Mouse (Mus musculus) G1E-ER4 (cell line): Measurements from ENCODE around the gene Gm20696. TPM values are rescaled to one million over a fixed set of nuclear protein-coding genes. Genes with fewer than 3 reads are reported as not detected.

Experiments
- GATA1 ChIP-seq: IDR thresholded peaks from one replicate; pipeline ENCODE4 v1.8.0; 2012; ENCODE audit warnings: low read length, inconsistent platforms
- polyA plus RNA-seq: library from polyadenylated mRNA; stranded (reverse); fragments of >175 nt; gene quantifications from 2 replicates; pipeline ENCODE4 v1.2.3, GENCODE M21; 2012

The Gm20696 gene
- polyA plus RNA-seq, 1 experiment, result not detected

DNA sequence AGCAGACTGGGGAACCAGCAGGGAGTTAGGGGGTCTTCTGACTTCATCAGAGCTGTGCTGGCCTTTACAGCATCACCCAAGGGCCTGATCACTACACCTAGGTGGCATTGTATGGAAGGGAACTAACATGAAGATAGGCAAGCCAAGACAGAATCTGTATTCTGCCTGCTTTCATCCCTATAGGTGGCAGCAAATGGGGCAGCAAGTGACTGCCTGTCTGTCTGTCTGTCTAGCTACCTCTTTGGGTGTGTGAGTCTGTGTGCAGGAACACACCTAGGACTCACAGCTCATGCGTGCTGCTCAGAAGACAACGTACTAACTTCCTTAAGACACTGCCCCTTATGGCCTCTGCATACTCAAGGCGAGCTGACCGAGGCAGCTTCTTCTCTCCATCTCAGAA lies 291.2 kb downstream of the Gm20696 start:
- no peak for TF ChIP-seq GATA1

DNA sequence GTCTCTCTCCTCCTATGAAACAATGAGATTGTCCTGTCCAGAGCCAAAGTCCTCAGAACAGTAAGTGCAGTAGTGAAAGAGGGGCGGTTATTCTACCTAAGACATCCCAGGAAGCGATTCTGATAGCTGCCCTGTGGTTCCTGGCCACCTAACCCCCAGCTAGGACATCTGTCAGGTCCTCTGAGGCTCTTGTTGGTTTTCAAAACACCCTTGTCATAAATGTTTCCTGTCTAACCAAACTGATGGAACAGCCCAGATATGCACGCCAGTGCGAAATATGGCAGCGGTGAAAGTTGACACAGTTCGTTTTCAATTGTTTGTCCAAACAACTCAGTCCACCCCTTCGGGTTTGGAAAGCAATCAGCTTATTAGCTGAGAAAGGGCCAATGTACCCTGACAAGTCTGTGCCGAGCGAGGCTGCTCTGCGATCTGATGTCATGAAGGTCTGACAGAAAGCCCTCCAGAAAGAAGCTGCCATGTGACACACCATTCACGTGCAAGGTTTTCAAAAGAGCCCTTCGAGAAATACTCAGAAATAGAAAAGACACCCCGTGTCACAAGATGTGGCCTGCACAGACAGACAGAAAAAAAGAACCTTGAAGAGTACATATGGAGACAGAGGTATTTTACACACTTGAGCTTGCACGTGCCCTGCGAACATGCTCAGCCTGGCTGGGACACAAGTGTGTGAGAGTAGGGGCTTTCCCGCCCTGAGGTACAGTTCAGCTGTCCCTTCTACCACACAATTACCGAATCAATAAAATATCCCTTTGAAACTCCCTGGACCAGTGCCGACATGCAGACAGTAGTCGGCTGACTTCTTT lies 291.9 kb downstream of the Gm20696 start:
- TF ChIP-seq GATA1, result no peak

DNA sequence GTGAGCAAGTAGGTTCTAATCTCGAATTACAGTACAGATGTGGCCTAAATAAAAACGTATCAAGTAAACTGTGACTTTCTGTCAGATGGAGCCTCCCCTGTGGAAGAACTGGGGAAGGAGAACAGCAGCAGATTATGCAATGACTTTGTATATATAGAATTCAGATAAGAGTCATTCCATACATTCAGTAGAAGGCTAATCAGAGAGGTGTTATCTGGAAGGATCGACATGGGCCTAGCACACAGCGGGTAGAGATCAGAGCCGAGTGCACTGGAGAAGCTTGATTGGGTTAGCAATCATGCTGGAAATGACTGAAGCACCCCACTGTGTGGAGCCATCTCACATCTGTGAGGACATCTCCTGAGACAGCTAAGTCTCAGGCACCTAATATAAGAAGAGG lies 294.2 kb downstream of the Gm20696 start:
- TF ChIP-seq GATA1, result no peak

DNA sequence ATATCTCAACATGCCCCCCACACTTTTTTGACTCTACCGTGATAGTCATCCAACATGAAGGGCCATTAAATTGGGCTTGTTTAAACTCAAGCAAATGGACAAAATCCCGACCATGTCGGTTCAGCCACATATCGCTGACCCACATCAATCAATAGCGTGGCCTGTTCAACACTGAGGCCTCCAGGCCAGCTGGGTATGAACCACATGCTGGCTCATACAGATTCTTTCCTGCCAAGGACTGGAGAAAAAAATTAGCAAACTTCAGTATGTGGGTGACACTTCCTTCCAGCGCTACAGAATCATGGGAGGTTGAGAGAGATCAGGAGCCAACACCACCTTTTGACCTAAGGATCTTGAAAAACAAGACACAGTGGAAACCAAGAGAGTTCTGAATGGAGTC lies 294.6 kb downstream of the Gm20696 start:
- no peak for TF ChIP-seq GATA1

DNA sequence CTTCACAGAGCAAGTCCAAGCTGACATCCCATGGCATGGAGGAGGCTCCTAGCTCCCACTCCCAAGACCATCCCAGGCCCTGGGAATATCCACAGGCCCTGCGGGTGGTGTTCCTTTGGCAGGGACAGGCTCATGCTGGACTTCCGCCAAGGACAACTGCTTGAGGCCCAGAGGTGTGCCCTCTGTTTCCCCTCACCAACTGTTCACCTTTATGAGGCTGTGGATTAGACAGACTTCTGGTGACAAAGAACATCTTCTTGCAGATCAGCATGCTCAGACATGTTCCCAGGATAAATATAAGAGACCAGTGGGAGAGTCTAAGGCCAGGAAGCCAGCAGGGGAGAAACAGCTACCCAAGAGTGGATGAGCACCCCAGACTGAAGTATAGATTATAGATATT lies 296.7 kb downstream of the Gm20696 start:
- no peak for TF ChIP-seq GATA1

DNA sequence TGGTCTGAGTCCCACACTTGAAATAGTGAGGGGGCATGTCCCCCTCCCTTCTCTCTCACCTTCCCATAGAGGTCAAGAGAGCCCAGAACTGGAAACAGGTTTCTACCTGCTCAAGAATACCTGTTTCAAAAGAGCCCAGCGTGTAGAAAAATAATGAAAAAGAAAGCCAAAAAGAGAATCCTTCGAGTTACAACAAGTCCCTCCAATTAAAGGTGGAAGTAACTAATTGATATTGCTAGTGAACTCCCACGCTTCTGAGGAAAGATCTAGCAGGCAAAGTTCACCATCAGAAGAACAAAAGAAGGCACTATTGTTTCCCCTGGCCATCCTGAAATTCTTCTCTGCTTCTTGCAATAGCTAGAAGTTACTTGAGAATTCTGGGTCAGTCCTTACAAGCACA lies 297.4 kb downstream of the Gm20696 start:
- no peak for TF ChIP-seq GATA1

DNA sequence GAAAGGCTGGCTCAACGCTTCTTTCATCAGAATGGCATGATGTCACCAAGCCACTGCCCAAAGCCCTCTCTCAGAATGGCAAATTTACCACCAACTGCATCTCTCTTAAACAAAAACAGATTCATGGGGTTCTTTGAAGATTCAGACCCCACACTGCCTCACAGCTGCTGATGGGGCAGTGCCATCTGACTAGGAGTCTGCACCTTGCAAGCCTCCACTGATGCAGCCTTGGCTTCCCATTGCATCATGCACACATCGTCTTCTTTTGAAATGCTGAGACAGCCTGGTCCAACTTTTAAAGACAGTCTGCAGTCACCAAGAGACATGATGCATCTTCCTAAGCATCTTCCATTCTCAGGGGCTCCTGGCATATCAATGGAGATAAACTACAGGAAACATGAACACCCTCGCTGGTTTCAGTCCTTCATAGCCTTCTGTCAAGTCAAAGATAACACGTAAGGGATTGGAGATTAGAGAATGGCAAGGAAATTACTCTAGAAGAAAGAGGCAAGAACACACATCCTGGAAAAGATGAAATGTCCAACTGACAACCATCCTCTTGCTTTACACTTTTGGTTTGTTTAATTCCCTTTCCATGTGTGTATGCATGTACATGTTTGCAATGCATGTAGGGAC lies 298.4 kb downstream of the Gm20696 start:
- no peak for TF ChIP-seq GATA1

DNA sequence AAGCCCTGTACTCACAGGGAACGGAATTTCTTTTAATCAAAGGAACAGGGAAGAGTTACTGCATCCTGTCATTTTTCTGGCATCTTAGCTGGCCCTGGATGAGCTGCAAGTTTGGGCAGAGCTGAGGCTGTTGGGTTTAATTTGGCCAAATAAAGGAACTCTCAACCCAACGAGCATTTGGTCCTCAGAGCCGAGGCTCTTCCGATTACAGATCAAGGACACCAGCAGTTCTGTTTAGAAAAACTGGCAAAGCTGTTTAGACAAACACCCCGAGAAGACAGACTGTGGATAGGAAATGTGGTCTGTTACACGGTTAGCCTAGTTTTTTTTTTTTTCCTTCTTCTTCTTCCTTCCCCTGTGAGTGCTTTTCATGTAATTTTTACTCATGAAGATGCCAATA lies 302.1 kb downstream of the Gm20696 start:
- no peak for TF ChIP-seq GATA1

DNA sequence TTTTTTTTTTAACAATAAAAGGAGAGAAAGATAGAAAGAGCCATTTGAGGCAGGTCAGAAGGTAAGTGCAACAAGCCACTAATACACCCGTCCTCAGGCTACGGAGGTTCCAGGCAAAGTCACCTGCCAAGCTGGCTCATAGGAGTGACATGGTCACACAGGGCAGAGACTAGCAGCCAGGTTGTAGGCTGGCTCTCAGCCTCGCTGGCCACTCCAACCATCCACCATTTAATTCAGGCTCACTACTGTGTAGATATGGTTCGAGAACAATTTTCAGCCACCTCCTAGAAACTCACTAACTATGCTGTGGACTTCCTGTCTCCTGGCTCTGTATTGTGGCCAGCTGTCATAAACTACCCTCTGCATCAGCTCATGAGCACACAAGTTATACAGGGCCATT lies 306.0 kb downstream of the Gm20696 start:
- no peak for TF ChIP-seq GATA1

DNA sequence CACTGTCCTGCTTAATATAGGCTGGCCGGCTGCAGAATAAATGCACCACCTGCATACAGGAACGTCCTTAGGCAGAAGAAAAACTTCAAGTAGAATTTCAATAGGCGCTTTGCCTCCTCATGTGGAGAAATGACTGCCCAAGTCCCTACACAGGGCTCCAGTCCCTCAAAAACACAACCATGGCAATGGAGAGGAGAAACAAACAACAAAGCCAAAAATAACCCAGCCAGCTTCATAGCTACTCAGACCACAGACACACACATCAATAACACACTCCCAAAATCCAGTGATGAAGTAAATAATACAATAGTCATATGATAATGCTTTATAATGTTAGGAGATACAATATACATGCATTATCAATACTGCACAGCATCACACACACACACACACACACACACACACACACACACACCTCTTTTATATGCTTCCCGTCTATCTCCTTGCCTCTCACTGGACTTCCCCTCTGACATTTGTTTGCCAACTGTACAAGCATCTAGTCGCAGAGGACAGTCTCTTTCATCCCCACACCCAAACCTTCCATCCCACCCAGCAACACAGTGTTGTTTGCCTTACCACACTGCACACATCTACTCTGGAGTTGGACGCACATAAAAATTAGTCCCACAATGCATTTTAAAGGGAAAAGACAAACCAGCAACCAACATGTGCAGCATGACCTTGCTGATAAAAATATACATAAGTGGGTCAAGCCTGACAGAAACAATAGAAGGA lies 306.7 kb downstream of the Gm20696 start:
- TF ChIP-seq GATA1, result no peak

DNA sequence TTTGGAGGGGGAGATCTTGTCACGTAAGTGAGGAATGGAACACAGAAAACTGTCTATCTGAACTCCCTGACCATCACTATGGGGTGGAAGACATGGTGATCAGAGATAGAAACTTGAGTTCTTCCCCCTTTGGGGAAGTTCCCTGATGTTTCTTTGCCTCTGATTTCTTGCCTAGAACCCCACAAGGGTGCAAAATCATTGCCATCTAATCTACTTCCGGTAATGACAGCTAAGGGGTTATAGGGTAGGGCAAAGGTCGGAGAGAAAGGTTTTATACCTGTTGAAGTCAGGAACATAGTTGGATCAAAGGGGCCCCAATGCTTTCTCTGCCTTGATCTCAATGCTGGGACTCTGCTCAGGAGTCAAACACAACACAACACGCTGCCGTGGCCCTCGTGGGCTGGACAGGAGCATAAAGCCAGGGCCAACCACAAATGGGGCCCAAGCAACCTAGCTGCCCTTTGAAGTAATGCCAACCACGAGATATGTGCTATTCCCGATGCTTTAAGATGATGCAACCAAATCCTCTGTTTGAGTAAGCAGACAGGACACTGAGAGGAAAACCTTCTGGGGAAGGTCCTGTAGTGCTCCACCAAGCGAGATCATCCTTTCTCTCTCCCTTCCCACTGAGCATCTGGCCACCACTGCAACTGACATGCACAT lies 307.4 kb downstream of the Gm20696 start:
- TF ChIP-seq GATA1, result no peak

DNA sequence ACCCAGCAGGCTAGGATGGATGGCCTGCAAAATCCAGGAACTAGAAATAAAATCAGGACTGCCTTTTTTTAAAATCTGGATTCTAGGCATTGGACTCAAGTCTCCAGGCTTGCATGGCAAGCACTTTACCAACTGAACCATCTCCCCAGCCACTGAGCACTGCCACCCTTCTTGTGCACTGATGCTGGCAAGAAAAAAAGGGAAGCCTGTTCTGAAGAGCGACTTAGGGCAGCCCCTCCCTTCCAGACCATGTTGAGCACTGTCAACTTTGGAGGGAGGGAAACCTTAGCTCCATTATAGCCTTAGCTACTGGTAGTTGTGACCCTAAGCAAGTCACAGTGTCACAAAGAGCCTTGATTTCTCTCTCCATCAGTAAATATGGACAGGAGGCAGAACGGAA lies 308.7 kb downstream of the Gm20696 start:
- TF ChIP-seq GATA1, result no peak

DNA sequence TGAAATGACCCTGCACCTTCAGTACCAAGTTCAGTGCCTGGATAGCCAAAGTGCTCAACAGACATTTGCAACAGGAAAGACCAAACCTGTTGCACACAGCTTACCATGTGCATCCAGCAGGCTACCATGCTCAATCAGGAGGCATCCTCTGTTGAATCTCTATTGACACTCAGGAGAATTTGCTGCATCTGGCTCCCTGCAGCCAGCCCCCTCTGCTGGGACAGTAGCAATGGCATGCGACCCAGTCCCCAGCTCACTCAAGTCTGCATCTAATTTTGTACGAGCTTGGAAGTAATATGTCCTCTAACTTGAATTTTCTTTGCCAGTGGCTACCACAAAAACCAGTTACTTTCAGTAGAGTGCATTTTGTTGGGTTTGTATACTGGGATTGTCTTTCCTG lies 312.3 kb downstream of the Gm20696 start:
- TF ChIP-seq GATA1, result no peak

DNA sequence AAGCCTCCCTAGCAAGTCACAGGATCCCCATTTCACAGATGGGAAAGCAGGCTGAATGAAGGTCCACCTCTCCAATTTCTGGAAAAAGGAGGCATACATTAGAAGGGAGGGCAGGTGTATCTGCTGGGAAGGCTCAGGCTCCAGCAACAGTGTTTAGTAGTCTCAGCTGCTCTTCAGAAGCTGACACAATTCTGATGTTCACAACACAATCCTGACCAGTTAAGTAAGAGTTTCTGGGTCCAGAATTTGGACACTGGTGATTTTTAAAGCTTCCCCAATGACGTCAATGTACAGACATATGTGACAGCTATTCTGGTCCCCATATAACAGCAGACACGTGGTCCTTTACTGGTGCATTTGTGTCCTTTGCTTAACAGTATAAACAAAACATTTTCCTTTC lies 313.2 kb downstream of the Gm20696 start:
- no peak for TF ChIP-seq GATA1

DNA sequence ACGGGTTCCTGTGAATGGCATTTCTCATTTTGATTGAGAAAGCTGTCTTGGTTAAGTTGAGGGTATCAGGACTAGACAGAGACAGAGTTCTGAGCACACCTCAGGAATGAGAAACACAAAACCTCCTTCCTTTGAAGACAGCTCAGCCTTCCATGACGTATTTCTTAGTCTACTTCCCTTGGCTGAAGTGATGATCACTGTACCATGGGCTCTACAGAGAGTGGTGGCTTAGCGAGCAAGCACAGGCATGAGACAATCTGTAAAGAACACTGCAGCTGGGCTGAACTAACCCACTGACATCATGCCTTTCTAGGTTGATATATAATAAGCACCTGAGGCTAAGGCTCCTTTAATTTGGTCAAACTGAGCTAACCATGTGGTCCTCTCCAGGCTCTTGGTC lies 316.0 kb downstream of the Gm20696 start:
- no peak for TF ChIP-seq GATA1

DNA sequence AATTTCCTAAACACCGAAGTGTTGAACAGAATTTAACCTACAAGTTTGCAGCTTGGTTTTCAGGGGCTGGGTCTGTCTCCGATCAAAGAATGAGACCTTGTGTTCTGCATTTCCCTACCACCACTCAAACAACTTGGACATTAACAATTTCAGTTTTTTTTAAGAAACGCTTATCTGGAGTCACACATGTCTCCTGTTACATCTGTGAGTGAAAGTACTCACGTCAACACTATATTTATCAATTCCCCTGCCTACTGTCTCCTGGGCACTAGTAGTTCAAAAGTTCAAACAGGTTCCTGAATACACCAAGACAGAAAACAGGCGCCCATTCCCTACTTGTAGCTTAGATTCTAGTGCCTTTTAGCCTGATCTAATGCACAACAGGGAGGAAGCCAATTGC lies 316.4 kb downstream of the Gm20696 start:
- no peak for TF ChIP-seq GATA1
